Comparison of ENCODE assay signal across 26 mouse cellular contexts in genomic region chrX:9810101-9810500, GRCm38 (mm10). TPM values are rescaled to one million over a fixed set of nuclear protein-coding genes. Genes with fewer than 3 reads are reported as not detected.
DNase-seq lines count a peak whose midpoint lies in the region; ATAC-seq lines count a peak whose summit lies in the region.
"Had no signal": no experiment of that assay in that cellular context is flagged by ENCODE, and none has a peak within 500 bp of the region (broad histone marks: within the 10 kb centered on the region; RNA-seq: fewer than 3 reads in every experiment).

No protein-coding gene starts in this region.

- no peak for ATAC-seq in activated CD4-positive, CD25-positive, alpha-beta regulatory T cell, adult 4 months
- ATAC-seq: CD4-positive, CD25-positive, alpha-beta regulatory T cell, adult 4 months; forebrain, embryonic 13.5 days; forebrain, embryonic 15.5 days; forebrain, postnatal 0 days; Patski had no signal

- DNase-seq in 416B (ENCODE audit: low read depth) (peak; percentile 65), adipocyte (ENCODE audit: low spot score) (peak; percentile 21)
- peak; percentile 53 for DNase-seq in Muller cell, postnatal 12 days (ENCODE audit: inconsistent ontology term)
- DNase-seq in lung, postnatal 4 days: no peak
- DNase-seq in frontal cortex, adult 2 months (ENCODE audit: extremely low spot score in 1 of 2, low spot score in 1 of 2): no peak
- DNase-seq in thymus, postnatal 14 days: no peak
- DNase-seq: adrenal gland, adult 8-10 months; adrenal gland, postnatal 14 days; adrenal gland, postnatal 36 days; cerebellum, adult 11-12 months; cerebellum, adult 2 months; cerebellum, adult 9-10 months; cerebellum, postnatal 10 days; cerebellum, postnatal 25 days; forebrain, postnatal 0 days had no signal

RNA-seq across cellular contexts. Expression of gene Hypm, which starts 36.6 kb away (rescaled TPM):
- not detected for polyA plus RNA-seq in activated CD4-positive, CD25-positive, alpha-beta regulatory T cell, adult 4 months (2017; shearing (Covaris generic))
- polyA plus RNA-seq in frontal cortex, adult 2 months (2012; rRNA removed): not detected in 2 replicates
- polyA plus RNA-seq: CD4-positive, CD25-positive, alpha-beta regulatory T cell, adult 4 months; cerebellum, adult 2 months; cortical plate, adult 2 months; embryonic facial prominence, embryonic 10.5 days; embryonic facial prominence, embryonic 12.5 days; embryonic facial prominence, embryonic 14.5 days; forebrain, embryonic 11.5 days; forebrain, embryonic 13.5 days; forebrain, embryonic 15.5 days; forebrain, postnatal 0 days; G1E; Patski had no signal

RNA-seq across cellular contexts. Expression of gene H2al3, which starts 39.4 kb away (rescaled TPM):
- polyA plus RNA-seq in activated CD4-positive, CD25-positive, alpha-beta regulatory T cell, adult 4 months (2017; shearing (Covaris generic)): not detected
- not detected in 2 replicates for polyA plus RNA-seq in frontal cortex, adult 2 months (2012; rRNA removed)
- polyA plus RNA-seq: CD4-positive, CD25-positive, alpha-beta regulatory T cell, adult 4 months; cerebellum, adult 2 months; cortical plate, adult 2 months; embryonic facial prominence, embryonic 10.5 days; embryonic facial prominence, embryonic 12.5 days; embryonic facial prominence, embryonic 14.5 days; forebrain, embryonic 11.5 days; forebrain, embryonic 13.5 days; forebrain, embryonic 15.5 days; forebrain, postnatal 0 days; G1E; Patski had no signal

Comparison
In these comparisons a context has a peak if more than half of its experiments do, and no peak if none do; other contexts are left out.
1. DNase-seq: peak in 416B (single experiment), Muller cell, postnatal 12 days (single experiment) and adipocyte (single experiment); none in lung, postnatal 4 days (0 of 2), frontal cortex, adult 2 months (0 of 2) and thymus, postnatal 14 days (single experiment).